Mouse (Mus musculus) adrenal gland, postnatal 10 days (tissue): ENCODE measurements around the gene Dnm1. TPM values are rescaled to one million over a fixed set of nuclear protein-coding genes. Genes with fewer than 3 reads are reported as not detected.

Experiments
- DNase-seq: peaks from one replicate; pipeline ENCODE4 v3.0.0; 2021; ENCODE audit warnings: mixed read lengths
- microRNA-seq: library from miRNA; unstranded; fragments of <30 nt; microRNA quantifications from one replicate; pipeline ENCODE4 v1.2.0, GENCODE M21; 2021
- total RNA-seq, 2 experiments: library from RNA; stranded (reverse); gene quantifications; 2 replicates each; pipeline ENCODE4 v1.2.3; 2021

The Dnm1 gene
- total RNA-seq, 2 experiments from 2014 or later, result 15.8 to 23.8 TPM

DNA sequence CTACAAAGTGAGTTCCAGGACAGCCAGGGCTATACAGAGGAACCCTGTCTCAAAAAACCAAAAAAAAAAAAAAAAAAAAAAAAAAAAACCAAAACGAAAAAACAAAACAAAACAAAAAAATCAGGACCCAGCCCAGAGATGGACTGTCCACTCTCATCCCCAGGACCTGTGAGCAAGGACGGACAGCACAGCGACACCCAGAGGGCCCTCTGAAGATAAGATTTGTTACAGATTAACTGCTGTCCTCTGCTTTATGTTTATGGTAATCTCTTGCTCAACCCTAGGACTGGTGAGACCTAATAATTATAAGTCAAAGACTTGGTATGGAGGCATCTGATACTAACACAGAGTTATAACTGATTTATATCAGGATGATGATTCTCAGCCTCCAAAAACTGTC, 77.3 kb downstream of the Dnm1 start:
- no peak for DNase-seq

GRCm38 (mm10) chr2:32260635-32261034, 92.5 kb downstream of the Dnm1 start:
- no peak for DNase-seq

DNA sequence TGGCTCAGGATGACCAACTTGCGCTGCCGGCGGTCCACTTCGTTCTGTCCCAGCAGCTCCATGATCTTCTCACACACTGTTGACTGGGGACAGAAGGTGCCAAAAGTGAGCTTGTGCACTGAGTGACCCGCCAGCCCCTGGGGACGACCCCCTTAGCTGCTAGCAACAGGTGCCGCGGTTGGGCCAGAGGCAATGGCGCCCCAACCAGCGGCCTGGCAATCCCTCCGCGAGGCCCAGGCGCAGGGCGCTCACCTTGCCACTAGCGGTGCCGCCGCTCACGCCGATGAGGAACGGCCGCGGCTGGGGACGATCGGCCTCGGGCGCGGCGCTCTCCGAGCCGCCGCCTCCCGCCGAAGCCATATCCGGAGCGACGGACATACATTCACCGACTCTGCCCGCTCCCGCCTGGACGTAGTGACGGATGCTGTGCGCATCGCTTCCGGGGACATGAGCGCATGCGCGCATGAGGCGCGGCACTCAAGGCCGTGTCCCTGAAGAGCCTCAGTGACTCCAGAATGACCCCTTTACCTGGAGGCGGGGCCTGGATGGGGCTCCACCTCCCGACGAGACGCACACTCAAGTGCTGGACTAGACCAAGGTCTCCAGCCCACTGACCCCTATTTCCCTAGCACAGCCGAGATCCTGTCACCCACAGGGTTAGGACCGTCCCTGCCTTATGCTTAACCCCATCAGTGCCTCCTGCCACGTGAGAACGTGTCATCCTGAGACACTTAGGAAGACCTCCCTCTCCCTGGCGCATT, 93.3 kb downstream of the Dnm1 start, which contains the start of gene Uck1:
Gene Uck1 (minus strand): TSS at position 503 of the 761 bp plus-strand sequence.
- DNase-seq, result peak; percentile 94

DNA sequence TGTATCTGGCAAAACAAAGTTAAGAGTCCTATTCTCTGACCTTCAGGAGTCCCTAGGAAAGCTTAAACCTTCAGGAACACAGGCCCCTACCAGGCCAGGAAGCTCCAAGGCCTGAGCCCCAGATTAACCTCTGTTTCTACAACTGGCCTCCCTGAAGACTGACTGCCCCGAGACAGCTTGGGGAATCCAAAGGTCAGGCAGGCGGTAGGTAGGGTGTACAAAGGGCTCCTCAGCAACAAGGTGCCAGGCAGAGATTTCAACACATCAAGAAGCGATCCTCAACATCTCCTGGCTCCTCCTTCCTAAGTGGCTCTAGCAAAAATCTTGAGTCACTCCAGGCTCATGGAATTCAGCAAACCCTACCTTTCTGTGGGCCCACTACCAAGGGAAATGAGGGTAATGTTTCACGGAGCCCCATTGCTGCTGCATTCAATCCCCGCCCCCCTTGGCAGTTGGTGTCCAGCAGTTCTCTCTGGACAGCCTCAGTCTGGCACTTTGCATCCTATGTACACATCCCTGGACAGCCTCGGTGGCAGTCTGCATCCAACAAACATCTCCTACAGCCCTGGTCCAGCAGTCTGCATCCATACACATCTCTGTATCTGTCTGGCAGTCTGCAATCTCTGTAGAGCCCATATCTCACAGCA, 94.1 kb downstream of the Dnm1 start:
- DNase-seq, result peak; percentile 60

Small RNA genes lying within 50 kb of the gene (microRNA-seq; reads per million reads assigned to microRNA genes)
- gene Gm23363, result not detected
- gene Mir199b, result 62.3 reads per million, percentile 39 among the genes with 10 or more reads in this experiment

Other genes with a start within 250 kb of the Dnm1 start
- 100 to 1,000 TPM in 1 of 2 experiments, 10 to 100 TPM in 1; 83.4 to 102 TPM for gene Prrc2b, start 202.3 kb downstream of the Dnm1 start, total RNA-seq
- gene Pomt1, start 116.7 kb downstream of the Dnm1 start, total RNA-seq, result 10 to 100 TPM; 29.9 to 49.3 TPM
- gene Uck1, start 93.2 kb downstream of the Dnm1 start, total RNA-seq, result 100 to 1,000 TPM; 129 to 184 TPM
- gene Golga2, start 66.0 kb downstream of the Dnm1 start, total RNA-seq, result 10 to 100 TPM; 62.1 to 77.3 TPM
- 100 to 1,000 TPM; 248 to 255 TPM for gene Swi5, start 65.3 kb downstream of the Dnm1 start, total RNA-seq
- 10 to 100 TPM; 49.0 to 63.5 TPM for gene Ciz1, start 1.0 kb downstream of the Dnm1 start, total RNA-seq
- gene 1110008P14Rik, start 28.6 kb upstream of the Dnm1 start, total RNA-seq, result 100 to 1,000 TPM; 143 to 149 TPM
- 10 to 100 TPM; 12.0 to 21.8 TPM for gene Lcn2, start 34.9 kb upstream of the Dnm1 start, total RNA-seq
- 10 to 100 TPM; 91.7 to 98.5 TPM for gene Ptges2, start 42.6 kb upstream of the Dnm1 start, total RNA-seq
- 1 to 10 TPM; 3.6 to 3.7 TPM for gene Naif1, start 97.1 kb upstream of the Dnm1 start, total RNA-seq
- 100 to 1,000 TPM in 1 of 2 experiments, 10 to 100 TPM in 1; 36.5 to 121 TPM for gene Slc25a25, start 98.1 kb upstream of the Dnm1 start, total RNA-seq
- gene Fam102a, start 182.0 kb upstream of the Dnm1 start, total RNA-seq, result 10 to 100 TPM; 24.6 to 26.8 TPM
- 10 to 100 TPM; 44.4 to 49.9 TPM for gene Dpm2, start 217.5 kb upstream of the Dnm1 start, total RNA-seq
- gene Pip5kl1, start 221.5 kb upstream of the Dnm1 start, total RNA-seq, result not detected
- not detected for gene 9430097D07Rik, start 222.3 kb upstream of the Dnm1 start, total RNA-seq
- gene St6galnac4, start 233.8 kb upstream of the Dnm1 start, total RNA-seq, result 10 to 100 TPM; 14.3 to 14.7 TPM
- 10 to 100 TPM; 55.2 to 64.1 TPM for gene St6galnac6, start 246.4 kb upstream of the Dnm1 start, total RNA-seq